Mouse (Mus musculus): ENCODE results near the gene Hfe. TPM values are rescaled to one million over a fixed set of nuclear protein-coding genes. Genes with fewer than 3 reads are reported as not detected.

The Hfe gene
- 3.8 and 4.4 TPM in 2 replicates for polyA plus RNA-seq (2012; rRNA removed)

DNA sequence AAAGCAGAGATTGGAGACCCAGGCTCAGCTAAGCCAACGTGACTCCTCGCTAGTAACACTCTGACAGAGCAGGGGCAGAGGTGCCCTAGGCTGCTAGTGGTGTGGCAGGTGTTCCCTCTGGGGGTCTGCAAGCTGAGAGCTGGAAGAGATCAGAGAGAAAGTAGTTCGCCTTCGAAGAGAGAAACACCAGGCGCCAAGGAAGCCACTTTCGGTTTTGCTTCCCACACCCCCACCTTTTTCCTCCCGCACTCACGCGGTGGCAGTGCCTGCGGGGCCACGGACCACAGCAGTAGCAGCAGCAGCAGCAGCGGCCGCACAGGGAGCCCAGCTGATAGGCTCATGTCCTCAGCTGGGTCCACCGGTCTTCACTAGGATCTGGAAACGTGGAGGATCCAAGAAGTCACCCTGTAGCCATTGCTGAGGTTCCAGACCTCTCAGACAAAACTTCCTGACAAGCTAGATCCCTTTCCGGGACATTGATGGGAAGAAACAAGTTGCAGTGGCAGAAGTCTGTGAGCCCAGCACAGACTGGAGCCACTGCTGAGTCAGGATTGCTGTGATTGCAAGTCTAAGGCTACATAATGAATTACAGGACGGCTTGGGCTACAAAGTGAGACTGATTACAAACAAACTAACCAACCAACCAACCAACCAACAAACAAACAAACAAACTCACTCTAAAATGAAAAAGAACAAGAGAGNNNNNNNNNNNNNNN lies at the start of gene Hfe:
Gene Hfe (minus strand): TSS at position 481 of the 716 bp plus-strand sequence.
- peak in 1 of 2 experiments; percentile 27 for DNase-seq (ENCODE audit: extremely low spot score in 1 of 2, low spot score in 1 of 2)

DNA sequence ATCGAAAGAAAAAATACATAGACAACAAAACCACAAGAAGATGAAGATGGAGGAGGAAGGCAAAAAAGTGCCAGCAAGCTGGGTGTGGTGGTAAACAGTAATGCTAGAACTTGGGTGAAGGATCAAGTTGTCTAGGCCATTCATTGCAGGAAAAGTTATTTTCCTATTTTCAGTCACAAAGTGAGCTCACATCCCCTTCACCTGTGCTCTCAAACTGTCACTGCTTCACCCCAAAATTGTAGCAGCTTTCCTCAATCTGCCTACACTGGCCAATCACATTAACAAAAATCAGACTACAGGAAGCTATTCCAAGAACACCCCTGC lies 49.2 kb upstream of the Hfe start:
- no peak for DNase-seq (ENCODE audit: extremely low spot score in 1 of 2, low spot score in 1 of 2)

DNA sequence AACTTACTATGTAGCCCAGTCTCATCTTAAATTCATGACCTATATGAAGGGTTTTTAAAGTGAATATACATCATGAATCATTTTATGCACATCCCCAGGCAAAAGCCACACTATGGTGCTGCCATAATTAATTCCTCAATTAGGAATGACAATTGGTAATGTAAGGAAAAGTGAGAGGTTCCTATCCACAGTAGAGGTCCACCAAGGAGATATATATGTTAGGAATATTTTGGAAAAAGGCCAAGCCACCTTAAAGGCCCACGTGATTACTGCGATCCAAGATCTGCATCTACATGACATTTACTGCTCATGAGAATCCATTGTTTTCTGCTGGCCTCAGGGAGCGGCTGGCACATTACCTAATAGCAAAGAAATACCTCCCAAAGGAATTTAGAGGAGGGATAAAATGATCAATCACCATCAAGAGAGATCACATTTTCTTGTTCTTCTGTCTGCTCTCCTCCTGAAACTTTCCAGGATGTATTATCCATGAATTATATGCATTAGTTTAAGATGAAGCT lies 48.7 kb upstream of the Hfe start:
- DNase-seq (ENCODE audit: extremely low spot score in 1 of 2, low spot score in 1 of 2) = no peak

DNA sequence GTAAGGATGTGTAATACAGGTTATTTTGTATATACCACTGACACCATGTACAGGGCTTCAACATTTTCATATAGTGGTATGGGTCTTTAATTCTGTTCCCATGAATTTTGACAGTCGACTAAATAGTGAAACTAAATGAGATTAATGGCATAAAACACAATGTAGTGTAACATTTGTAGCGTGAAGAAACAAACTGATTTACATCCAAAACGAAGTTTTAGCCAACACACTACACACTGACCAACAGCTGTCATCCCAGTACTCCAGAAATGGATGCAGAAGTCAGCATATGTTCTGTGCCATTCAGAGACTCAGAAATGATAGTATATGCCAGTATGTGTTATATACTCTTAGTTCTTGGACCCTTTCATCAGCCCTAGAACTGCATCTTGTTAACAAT lies 47.3 kb upstream of the Hfe start:
- no peak for DNase-seq (ENCODE audit: extremely low spot score in 1 of 2, low spot score in 1 of 2)

DNA sequence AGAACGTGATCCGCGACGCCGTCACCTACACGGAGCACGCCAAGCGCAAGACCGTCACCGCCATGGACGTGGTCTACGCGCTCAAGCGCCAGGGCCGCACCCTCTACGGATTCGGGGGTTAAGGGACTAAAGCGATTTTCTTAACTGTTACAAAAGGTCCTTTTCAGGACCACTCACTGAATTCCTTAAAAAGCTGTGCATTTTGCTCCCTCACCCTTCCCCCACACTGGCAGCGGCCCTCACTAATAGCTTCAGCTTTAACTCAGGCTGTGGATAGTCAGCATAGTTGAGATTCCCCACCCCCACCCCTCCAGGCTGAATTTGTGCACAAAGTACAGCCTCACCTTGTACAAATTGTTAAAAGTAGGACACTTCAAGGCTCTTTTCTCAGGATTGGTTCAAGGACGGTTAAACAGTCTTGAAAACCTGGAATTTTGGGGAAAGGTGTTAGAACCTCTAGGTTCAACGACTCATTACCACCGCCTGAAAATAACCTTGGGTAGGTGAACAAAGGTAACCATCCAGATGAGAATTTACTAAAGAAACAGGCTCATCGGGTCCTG lies 46.6 kb upstream of the Hfe start:
- no peak for DNase-seq (ENCODE audit: extremely low spot score in 1 of 2, low spot score in 1 of 2)

DNA sequence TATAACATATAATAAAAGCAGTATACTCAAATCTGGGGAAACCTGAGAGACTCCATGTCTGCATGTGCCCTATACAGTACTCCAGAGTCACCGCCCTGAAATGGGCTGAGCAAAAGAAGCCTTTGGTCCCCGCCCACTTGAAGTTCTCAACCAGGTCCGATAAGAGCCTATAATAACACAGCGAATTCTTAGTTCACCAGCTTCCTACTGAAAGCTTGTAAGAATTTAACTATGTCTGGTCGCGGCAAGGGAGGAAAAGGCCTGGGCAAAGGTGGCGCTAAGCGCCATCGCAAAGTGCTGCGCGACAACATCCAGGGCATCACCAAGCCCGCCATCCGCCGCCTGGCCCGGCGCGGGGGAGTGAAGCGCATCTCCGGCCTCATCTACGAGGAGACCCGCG lies 46.1 kb upstream of the Hfe start, which contains the start of gene Hist1h4b:
Gene Hist1h4b (plus strand): TSS at position 224 of the 400 bp plus-strand sequence.
- DNase-seq (ENCODE audit: extremely low spot score in 1 of 2, low spot score in 1 of 2) = peak; percentile 96 to 97

DNA sequence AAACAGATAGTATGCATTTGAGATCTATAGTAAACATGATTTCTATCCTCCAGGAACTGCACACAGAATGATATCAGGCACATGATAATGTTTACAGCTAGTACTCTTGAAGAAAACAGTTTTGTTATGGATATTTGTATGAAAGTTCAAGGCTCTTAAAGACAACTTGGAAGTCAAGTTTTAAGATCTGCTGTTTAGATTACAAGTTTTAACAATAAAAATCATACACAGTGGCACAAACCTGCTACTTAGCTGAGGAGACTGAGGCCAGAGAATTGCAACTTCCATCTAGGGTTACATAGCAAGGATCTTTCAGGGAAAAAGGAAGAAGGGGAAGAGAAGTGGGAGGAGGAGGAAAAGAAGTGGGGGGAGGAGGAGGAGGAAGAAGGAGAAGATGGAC lies 44.3 kb upstream of the Hfe start:
- no peak for DNase-seq (ENCODE audit: extremely low spot score in 1 of 2, low spot score in 1 of 2)

DNA sequence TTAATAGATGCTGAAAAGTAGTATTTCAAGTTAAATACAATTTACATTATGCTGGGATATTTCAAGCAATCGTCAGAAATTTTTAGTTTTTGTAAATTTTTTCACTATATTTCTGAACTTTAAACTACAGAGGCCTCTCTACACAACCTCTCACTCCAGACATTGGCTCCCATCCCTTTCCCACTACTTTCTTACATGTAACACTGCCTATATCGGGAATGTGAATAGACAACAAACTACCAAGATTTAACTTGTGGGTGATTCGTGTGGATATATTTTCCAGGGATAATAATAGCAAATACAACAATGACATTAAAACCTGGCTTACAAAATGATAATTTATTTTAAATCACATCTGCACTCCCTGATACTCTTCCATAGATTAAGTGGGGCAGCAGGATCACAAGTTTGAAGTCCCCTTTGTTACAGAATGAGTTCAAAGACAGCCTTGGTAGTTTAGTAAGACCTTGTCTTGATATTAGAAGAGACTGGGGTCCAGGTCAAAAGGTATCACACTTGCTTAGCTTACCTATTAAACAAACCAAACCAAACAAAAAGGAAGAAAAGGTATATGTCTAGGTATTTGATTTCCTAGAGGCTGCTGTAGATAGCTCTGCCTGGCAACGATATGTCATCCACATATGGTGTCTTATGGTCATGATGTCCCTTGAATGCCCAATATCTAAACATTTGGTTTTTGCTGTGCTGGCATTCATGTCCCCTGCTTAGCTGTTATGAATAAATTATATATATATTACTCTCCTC lies 42.8 kb upstream of the Hfe start:
- DNase-seq (ENCODE audit: extremely low spot score in 1 of 2, low spot score in 1 of 2) = no peak

DNA sequence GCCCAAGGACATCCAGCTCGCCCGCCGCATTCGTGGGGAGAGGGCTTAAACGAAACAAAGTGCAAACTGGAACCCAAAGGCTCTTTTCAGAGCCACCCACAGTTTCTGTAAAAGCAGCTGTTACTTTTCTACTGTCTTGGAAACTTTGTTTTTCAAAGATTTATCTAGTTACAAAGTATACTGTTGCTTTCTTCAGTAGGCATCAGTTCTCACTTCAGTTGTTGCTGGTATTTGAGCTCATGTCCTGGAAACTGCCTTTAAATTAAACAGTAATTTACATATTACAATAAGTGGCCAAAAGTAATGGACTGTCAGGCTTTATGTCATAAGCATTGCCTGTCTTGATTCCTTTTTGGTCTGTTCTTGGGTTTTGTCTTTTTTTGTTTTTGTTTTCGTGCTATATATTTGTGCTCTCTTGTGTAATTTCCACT lies 42.1 kb upstream of the Hfe start:
- no peak for DNase-seq (ENCODE audit: extremely low spot score in 1 of 2, low spot score in 1 of 2)

DNA sequence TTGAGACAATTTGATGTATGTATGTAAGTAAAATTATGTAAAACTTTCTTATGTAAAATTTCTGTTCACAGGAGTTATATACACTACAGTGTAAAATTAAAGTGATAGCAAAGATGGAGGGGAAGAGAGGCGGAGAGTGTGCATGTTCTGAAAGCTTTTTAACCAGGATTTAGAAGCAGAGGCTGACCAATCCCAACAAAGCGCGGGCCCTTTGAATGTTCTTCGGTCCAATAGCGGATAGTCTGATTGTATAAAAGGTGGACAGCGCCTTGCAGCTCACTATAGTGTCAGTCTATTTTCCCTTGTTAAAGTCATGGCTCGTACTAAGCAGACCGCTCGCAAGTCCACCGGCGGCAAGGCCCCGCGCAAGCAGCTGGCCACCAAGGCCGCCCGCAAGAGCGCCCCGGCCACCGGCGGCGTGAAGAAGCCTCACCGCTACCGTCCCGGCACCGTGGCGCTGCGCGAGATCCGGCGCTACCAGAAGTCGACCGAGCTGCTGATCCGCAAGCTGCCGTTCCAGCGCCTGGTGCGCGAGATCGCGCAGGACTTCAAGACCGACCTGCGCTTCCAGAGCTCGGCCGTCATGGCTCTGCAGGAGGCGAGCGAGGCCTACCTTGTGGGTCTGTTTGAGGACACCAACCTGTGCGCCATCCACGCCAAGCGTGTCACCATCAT lies 41.5 kb upstream of the Hfe start, which contains the start of gene Hist1h3b:
Gene Hist1h3b (plus strand): TSS at position 201 of the 675 bp plus-strand sequence.
- DNase-seq (ENCODE audit: extremely low spot score in 1 of 2, low spot score in 1 of 2) = peak; percentile 92 to 98

DNA sequence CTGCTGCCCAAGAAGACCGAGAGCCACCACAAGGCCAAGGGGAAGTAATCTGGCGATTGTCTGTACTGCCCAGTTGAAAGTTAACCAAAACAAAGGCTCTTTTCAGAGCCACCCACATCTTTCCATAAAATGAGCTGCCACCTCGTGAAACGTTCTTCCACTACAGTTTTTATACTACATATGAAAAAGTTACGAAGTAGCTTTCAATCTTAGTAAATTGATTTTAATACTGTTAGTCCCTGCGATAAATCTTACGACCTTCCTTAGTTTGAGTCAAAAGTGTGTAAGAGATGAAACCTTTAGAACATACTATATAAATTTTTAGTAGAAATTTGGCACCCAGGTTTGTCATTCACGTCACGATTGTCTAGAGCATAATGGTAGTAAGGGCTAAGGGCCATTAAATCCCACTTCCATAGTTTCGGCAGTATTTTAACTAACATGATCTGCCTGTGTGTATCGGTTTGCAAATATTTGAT lies 40.9 kb upstream of the Hfe start:
- no peak for DNase-seq (ENCODE audit: extremely low spot score in 1 of 2, low spot score in 1 of 2)

DNA sequence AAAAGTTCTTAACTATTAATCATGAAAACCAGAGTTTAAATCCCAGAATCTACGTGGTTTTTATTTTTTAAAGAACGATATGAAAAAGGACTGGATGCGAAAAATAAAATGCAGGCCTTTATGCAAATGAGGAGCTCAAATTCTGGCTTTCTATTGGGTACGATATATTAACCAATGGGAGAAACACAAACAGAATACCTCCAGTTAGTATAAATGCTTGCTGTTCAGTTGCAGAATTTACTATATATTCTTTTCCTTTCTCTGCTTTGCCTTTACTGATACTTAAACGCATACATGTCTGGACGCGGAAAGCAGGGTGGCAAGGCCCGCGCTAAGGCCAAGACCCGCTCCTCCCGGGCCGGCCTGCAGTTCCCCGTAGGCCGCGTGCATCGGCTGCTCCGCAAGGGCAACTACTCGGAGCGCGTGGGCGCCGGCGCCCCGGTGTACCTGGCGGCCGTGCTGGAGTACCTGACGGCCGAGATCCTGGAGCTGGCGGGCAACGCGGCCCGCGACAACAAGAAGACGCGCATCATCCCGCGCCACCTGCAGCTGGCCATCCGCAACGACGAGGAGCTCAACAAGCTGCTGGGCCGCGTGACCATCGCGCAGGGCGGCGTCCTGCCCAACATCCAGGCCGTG lies 40.3 kb upstream of the Hfe start, which contains the start of gene Hist1h2ab:
Gene Hist1h2ab (plus strand): TSS at position 288 of the 639 bp plus-strand sequence.
- DNase-seq (ENCODE audit: extremely low spot score in 1 of 2, low spot score in 1 of 2) = peak in 1 of 2 experiments; percentile 78

DNA sequence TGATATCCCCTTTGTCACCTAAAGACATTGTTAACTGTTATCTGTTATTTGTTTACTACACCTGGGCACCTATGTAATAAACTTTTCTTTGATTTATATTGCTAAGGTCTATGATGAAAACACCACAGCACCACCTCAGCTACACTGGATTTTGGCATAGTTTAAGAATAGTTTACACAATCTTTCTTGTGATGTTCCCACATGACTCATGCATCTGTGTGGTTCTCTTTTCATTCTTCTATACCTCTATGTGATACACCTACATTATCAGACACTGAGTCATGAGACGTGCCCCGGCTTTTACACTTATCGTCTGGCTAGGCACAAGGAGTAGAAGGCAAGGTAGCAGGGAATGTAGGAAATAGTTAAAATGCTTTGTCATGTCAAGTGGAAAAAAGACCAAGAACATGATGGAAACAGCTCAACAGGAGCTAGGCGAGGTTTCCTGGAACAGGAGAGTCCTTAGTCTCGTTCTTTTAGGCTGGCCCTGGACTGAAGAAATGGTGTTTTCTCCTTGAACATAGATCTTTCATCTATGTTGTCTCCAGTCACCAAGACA lies 39.0 kb upstream of the Hfe start:
- no peak for DNase-seq (ENCODE audit: extremely low spot score in 1 of 2, low spot score in 1 of 2)

DNA sequence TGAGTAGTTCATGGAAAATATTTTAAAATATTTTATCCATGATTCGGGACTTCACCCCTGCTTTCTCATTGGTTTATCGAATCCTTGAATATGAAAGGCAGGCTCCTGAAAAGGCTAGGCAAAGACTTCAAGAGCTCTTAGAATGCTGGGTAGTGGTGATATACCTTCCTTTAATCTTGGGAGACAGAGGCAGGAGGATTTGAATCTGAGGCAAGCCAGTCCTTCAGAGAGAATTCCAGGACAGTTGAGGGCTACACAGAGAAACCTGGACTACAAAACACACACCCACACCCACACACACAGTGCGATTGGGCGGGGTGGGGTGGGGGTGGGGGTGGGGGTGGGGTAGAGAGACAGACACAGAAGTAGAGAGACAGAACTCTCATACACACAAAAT lies 37.2 kb upstream of the Hfe start:
- DNase-seq (ENCODE audit: extremely low spot score in 1 of 2, low spot score in 1 of 2) = no peak

DNA sequence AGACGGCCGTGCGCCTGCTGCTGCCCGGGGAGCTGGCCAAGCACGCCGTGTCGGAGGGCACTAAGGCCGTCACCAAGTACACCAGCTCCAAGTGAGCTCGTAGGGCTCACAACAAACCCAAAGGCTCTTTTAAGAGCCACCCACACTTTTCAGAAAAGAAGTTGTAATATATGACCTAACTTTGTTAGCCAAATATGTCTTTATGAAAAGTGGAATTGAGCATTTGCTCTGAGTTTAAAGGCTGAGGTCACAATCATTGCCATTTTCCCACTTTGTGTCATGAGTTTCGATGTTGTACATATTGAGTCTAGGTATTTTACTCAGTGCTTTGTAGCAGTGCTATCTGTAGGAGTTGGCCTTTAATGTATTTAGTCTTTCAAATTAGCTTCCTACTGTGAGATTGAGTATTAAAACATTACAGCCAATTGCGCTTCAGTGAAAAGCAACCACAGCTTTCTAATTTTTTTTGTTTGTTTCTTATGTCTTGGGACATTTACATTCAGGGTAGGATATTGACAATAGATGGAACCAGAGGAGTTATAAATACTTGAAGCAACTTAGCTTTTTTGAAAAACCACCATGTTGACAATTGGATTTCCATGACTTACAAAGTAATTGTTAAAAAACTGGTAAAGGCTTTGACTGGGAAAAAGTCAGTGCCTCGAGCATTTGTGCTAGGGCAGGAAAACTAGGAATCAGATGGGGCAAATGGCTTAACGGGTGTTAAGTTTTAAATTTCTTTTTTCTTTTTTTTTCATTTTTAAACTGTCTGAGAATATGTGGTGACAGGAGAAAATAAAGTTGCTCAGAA lies 36.6 kb upstream of the Hfe start:
- no peak for DNase-seq (ENCODE audit: extremely low spot score in 1 of 2, low spot score in 1 of 2)

DNA sequence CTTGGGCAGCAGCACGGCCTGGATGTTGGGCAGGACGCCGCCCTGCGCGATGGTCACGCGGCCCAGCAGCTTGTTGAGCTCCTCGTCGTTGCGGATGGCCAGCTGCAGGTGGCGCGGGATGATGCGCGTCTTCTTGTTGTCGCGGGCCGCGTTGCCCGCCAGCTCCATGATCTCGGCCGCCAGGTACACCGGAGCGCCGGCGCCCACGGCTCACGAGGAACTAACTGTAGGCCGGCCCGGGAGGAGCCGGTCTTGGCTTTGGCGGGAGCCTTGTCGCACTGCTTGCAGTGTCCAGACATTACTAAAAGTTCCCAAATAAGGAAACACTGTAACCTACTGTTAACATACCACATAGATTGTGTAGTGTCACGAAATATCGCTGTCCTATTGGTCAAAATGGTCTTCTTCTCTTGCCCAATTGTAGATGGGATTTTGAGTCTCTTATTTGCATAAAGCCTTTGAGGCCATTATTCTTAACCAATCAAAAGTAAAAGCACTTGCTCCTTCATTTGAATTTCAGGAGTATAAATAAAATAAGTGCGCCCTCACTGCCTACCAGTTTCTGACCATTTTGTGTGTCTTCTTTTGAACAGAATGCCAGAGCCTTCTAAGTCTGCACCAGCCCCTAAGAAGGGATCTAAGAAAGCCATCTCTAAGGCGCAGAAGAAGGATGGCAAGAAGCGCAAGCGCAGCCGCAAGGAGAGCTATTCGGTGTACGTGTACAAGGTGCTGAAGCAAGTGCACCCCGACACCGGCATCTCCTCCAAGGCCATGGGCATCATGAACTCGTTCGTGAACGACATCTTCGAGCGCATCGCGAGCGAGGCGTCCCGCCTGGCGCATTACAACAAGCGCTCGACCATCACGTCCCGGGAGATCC lies 35.8 kb upstream of the Hfe start, which contains the start of gene Hist1h2bb:
Gene Hist1h2bb (plus strand): TSS at position 534 of the 880 bp plus-strand sequence.
- peak; percentile 91 to 92 for DNase-seq (ENCODE audit: extremely low spot score in 1 of 2, low spot score in 1 of 2)

DNA sequence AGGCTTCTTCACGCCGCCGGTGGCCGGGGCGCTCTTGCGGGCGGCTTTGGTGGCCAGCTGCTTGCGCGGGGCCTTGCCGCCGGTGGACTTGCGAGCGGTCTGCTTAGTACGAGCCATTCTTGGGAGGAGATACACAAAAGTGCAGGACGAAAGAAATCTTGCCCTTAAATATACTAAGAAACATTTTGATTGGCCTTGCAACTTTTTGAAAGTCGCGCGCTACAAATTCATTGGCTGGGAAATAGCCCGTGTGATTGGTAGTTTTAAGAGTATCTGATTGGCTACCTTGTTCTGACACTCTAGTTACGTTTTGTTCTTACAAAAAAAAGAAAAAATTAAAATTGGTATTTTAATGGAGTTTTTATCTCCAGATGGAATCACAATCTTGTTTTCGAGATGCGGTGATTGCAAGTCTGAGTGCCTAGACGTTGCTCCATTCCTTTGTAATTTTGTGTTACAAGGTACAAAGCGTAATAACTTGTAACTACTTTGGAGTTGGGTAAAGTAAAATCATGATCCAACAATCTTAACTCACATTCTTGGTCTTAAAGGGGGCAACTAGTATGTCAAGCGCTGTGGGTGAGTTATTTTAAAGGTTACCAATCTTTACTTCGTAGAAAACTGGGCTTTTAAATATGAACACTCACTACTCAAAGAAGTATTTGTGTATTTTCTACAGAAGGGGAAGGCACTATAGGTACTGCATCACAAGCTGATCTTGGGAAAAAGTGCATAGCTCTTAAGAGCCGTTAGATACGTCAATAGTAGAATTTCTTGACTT lies 34.9 kb upstream of the Hfe start, which contains the start of gene Hist1h3c:
Gene Hist1h3c (minus strand): TSS at position 222 of the 781 bp plus-strand sequence.
- DNase-seq (ENCODE audit: extremely low spot score in 1 of 2, low spot score in 1 of 2) = peak; percentile 75 to 93

All from frontal cortex, adult 2 months (tissue).